Mouse (Mus musculus) kidney, postnatal 36 days (tissue): ENCODE data around the gene Tanc1.
"Not testable (repeated sequence)": the region's sequence is repeated elsewhere in the genome, so short reads cannot be mapped to it uniquely, and the experiment has no call there.

Source experiments
- DNase-seq, 2 experiments: peaks; one replicate each; pipeline ENCODE4 v3.0.0; 2021 to 2022; ENCODE audit warnings: mixed read lengths in 2 of 2

Tanc1 gene

DNA sequence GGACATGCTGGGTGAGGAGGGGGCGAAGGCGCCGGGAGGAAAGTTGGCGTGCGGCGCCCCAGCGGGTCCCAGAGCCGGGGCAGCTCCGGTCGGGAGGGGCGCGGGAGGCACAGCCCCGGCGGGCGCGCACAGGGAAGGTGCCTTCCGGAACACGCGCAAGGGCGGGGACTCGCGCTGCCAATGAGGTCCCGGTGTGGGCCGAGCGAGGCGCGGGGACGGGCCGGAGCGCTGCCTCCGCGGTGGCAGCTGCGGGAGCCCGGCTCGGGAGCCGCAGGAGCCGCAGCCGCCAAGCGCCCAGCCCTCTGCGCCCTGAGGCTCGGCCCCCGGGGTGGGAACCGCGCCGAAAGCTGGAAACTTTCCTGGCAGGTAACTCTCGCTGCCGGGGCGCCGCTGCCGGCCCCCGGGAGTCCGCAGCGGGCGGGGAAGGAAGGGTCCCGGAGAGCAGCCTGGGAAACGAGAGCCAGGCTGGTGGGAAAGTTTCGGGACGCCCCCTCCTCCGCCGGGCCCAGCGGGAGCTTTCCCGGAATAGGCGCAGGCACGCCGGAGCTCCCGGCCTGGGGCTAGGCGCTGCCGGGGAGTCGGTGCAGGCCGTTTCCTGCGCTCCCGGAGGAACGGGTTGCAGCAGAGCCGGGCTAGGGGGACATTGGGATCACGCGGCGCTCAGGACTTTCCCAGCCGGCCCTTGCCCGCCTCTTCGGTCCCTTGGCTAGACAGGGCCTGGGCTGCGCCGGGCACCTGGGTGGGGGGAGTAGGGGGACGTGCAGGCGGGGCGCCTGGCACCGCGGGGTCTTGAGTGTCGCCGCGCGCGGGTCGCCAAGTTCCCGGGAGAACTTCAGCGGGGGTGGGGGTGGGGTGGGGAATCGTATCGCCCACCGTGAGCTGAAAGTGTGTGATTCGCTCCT lies at the start of gene Tanc1:
Gene Tanc1, plus strand, starts transcription at position 212 of the 902 bp plus-strand sequence.
- DNase-seq, result peak; percentile 94 to 95

DNA sequence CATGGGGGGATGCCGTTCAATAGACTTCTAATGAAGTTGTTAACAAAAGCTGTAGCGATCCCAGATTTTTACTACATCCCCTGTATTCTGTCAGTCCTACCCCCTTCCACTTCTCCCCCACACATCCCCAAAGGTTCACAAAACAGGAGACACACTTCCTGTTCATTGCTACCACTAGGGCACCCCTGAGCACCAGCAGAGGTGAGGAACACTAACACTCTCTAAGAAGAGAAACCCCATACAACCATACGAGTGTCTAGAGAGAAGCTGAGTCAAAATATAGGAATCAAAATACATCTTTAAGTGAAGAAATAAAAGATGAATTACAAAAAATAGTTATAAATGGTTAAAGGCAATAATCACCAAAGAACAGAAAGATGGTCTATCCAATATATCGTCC lies 49.6 kb upstream of the Tanc1 start:
- DNase-seq, result no peak

GRCm38 (mm10) chr2:59562696-59563095 lies 49.1 kb upstream of the Tanc1 start:
- DNase-seq, result peak in 1 of 2 experiments; percentile 13

DNA sequence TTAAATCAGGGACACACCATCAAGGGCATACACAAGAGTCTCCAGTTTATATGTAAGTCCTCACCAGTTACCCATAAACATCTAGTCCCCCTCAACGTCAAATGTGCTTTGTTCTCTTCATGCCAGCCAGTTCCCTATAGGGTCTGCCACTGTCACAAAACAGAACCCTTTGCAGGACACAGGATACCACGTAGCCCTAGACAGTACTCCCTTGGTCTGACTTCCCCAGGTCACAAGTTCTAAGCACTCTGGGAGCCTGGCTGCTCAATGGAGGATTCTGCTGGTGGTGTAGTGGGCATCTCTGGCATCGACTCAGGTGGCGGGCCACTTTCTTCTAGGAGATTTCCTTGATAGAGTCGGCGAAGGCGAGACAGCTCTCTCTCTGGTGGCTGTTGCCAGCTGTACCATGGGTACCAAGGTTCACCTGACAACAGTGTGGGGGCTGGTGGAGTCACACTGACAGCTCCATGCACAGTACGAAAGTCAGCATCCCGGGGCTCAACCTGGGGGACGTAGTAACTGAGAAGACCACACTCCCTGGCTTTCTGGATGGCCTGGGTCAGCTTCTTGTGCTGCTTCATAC lies 47.7 kb upstream of the Tanc1 start:
- DNase-seq, result not testable (repeated sequence)

DNA sequence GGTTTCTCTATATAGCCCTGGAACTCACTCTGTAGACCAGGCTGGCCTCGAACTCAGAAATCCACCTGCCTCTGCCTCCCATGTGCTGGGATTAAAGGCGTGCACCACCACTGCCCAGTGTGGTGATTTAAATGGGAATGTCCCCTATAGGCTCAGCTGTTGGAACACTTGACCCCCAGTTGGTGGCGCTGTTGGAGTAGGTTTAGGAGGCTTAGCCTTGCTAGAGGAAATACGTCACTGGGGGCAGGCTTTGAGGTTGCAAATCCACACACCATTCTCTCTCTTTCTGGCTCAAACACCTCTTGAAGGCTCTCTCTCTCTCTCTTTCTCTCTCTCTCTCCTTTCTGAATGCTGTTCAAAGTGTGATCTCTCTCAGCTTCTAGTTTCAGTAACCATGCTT lies 46.9 kb upstream of the Tanc1 start:
- DNase-seq, result peak in 1 of 2 experiments; percentile 29

DNA sequence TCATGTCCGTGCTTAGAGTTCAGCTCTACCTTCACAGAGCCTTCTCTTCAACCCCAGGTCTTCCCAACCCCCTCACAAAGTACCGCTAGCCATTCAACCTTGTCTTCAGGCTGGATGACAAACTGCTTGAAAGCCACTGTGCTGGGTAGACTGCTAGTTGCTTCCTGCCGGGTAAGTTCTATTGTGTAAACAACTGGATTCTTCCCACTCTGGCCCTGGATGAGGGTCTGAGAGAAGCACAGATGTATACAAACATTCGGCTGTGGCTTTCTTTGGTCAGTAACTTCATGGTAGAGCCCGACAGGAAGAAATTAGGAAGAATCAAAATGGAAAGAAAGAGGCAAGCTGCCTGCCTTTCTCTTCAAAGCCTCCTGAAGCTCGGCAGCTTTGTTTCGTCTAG lies 30.9 kb upstream of the Tanc1 start:
- no peak for DNase-seq

DNA sequence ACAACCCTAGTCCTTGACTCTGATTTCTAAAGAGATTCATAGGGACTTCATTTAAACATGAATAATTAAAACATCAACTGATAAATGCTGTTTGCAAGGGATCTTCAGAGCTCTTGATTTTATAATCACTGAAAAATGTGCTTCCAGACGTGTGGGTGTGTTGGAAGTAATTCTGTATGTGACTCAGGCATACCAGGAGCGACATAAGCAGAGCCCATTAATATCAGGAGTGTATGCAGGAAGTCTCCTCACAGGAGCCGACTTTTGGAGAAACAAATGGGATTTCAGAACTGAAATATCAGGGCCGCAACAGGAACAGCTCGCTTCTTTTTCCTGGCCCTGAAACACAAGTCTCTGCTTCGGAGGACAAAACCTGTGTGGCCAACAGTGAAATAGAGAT lies 27.9 kb upstream of the Tanc1 start:
- DNase-seq, result no peak

- no peak for DNase-seq
These were observed 24.3 kb upstream of the Tanc1 start for GRCm38 (mm10) chr2:59587387-59588095.

GRCm38 (mm10) chr2:59588096-59588405 lies 23.8 kb upstream of the Tanc1 start:
- no peak for DNase-seq

DNA sequence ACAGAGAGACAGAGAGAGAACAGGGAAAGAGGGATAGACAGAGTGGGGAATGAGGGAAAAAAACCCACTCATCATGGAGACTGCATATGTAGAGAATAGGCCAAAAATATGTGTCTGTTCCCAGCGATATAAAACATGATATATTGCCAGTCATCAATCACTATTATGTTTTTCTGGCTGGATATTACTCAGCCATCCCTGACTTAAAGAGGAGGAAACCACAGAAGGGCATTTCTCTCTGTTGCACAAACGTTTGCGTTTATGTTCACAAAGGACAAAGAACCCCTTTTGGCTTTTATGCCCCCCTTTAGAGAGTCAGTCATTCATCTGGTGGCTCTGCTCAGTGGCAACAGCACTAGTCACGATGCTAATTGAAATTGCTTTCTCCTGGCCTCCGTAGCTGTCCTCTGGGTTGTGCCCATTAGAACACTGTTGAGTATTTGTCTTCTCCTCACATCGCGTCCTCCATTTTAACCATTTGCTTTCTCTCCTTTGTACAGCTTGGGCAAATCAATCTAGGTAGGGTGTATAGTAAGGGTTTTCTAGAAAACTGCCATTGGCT lies 18.4 kb upstream of the Tanc1 start:
- no peak for DNase-seq

GRCm38 (mm10) chr2:59594095-59594494 lies 17.7 kb upstream of the Tanc1 start:
- no peak for DNase-seq

DNA sequence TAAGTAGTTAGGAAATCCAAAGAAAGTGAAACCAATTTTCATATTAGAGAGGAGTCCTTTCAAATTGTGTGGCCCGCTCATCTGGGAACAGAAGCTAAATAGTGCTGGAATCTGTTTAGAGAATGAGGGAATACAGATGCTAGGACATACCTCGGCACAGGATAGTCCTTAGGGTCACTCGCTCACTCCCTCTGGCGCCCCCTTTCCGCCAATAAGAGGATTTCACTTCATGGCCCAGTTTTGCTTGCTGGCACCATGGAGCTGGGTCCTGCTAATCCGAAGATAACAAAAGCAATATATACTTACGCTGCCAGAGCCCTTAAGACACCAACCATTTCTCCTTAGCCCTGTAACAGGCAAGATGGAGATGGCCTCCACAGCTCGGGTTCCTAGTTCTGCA lies 15.3 kb upstream of the Tanc1 start:
- DNase-seq, result peak in 1 of 2 experiments; percentile 19

GRCm38 (mm10) chr2:59598286-59598685 lies 13.6 kb upstream of the Tanc1 start:
- DNase-seq, result peak; percentile 28 to 73

GRCm38 (mm10) chr2:59598894-59599293 lies 12.9 kb upstream of the Tanc1 start:
- DNase-seq, result no peak

DNA sequence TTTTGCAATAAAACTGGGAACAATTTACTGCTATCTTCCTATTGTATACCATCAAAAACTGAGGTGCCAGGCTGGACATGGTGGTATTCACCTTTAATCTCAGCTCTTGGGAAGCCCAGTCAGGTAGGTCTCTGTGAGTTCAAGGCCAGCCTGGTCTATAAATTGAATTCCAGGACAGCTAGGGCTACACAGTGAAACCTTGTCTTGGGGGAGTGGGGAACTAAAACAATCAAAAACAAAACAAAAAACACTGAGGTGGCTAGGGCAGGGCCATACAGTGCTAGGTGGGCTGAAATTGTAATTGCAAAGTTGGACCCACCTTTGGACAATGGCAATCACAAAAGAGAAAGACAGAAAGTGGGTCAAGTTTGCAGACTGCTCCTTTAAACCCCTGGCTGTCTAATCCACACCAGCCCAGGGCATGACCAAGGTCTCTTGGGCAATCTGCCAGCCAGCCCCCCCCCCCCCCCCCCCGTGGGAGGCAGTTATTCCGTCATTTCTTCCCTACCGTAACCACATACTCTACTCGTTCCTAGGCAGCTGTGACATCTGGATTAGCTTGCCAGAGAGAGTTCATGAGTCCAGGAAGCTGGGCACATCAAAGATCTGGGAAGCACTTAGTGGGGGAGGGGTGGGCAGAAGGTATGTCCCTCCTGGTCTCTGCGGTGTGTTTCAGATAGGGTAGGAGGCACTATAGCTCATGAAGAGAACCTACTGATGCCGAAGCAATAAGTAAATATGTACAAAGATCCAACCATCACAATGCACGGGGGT lies 12.3 kb upstream of the Tanc1 start:
- peak; percentile 76 to 77 for DNase-seq

- peak; percentile 82 to 83 for DNase-seq
These were observed 11.6 kb upstream of the Tanc1 start for GRCm38 (mm10) chr2:59600123-59600840.

GRCm38 (mm10) chr2:59600980-59601379 lies 10.9 kb upstream of the Tanc1 start:
- DNase-seq, result no peak

- DNase-seq, result no peak
These were observed 10.4 kb upstream of the Tanc1 start for GRCm38 (mm10) chr2:59601452-59601851.

DNA sequence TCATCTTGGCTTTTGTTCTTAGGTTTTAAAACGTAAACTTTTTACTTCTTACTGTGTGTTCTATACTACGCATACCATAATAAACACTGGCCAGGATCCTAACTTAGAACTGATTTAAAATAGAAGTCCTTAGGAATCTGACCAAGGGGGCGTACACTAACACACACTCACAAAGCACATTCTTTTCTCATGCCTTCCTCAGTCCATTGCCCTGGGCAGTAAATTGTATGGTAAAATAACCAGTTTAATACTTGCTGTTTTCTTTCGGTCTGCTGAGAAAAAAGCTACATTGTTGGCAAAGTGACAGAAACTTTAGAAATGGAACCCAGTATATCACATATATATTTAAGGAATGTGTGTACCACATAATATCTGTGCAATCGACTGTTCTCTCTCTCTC lies 2.9 kb upstream of the Tanc1 start:
- no peak for DNase-seq

- peak in 1 of 2 experiments; percentile 36 for DNase-seq
These were observed 529 bp upstream of the Tanc1 start for GRCm38 (mm10) chr2:59611216-59611810.

GRCm38 (mm10) chr2:59612733-59613473 lies 1.1 kb downstream of the Tanc1 start:
- DNase-seq, result peak; percentile 50 to 70
